Mouse (Mus musculus) MEL (cell line): ENCODE data around the gene Anapc15-ps. TPM values are rescaled to one million over a fixed set of nuclear protein-coding genes. Genes with fewer than 3 reads are reported as not detected.

Source experiments
- DNase-seq: peaks from one replicate; pipeline ENCODE4 v3.0.0; 2011; ENCODE audit warnings: low read depth, low spot score
- H3K27ac ChIP-seq: 2 replicates; pipeline ENCODE4 v1.5.1; 2012; ENCODE audit warnings: low read depth, mild to moderate bottlenecking, control low read depth, low read length, moderate library complexity; ENCODE audit not compliant: control insufficient read depth
- H3K27me3 ChIP-seq, 2 experiments: fragments of 150-350 bp in 1 of 2; sonication (generic) in 1 of 2; 2 replicates each; pipeline ENCODE4 v1.6.1; 2012; ENCODE audit warnings: low read length in 2 of 2, mild to moderate bottlenecking in 2 of 2, improper control_type of control experiment in 1 of 2, moderate library complexity in 1 of 2; ENCODE audit not compliant: insufficient read depth in 2 of 2, control insufficient read depth in 1 of 2
- H3K36me3 ChIP-seq, 2 experiments: 2 replicates each; pipeline ENCODE4 v1.6.1; 2012 to 2014; ENCODE audit warnings: low read length in 2 of 2, improper control_type of control experiment in 1 of 2, inconsistent platforms in 1 of 2, mild to moderate bottlenecking in 1 of 2; ENCODE audit not compliant: insufficient read depth in 2 of 2, control insufficient read depth in 1 of 2
- H3K4me1 ChIP-seq, 2 experiments: fragments of 150-350 bp in 1 of 2; sonication (generic) in 1 of 2; 2 replicates each; pipeline ENCODE4 v1.6.1; 2012; ENCODE audit warnings: low read length in 2 of 2, improper control_type of control experiment in 1 of 2, mild to moderate bottlenecking in 1 of 2; ENCODE audit not compliant: insufficient read depth in 2 of 2, control insufficient read depth in 1 of 2
- H3K4me3 ChIP-seq, 2 experiments: fragments of 150-350 bp in 1 of 2; sonication (generic) in 1 of 2; 2 replicates each; pipeline ENCODE4 v1.5.1; 2012; ENCODE audit warnings: low read depth in 2 of 2, low read length in 2 of 2, mild to moderate bottlenecking in 2 of 2, moderate library complexity in 2 of 2, control low read depth in 1 of 2, improper control_type of control experiment in 1 of 2; ENCODE audit not compliant: control insufficient read depth in 1 of 2, insufficient read depth in 1 of 2
- H3K79me2 ChIP-seq: 2 replicates; pipeline ENCODE4 v1.6.1; 2012; ENCODE audit warnings: mild to moderate bottlenecking, low read length, moderate library complexity; ENCODE audit not compliant: control insufficient read depth, poor library complexity, insufficient read depth
- H3K9ac ChIP-seq: 2 replicates; pipeline ENCODE4 v1.6.1; 2012; ENCODE audit warnings: low read depth, mild to moderate bottlenecking, control low read depth, low read length, moderate library complexity; ENCODE audit not compliant: control insufficient read depth, poor library complexity, severe bottlenecking
- H3K9me3 ChIP-seq: fragments of 150-350 bp; sonication (generic); replicated peaks from 2 replicates; pipeline ENCODE4 v1.6.1; 2012; ENCODE audit warnings: mild to moderate bottlenecking, low read length, improper control_type of control experiment, moderate library complexity; ENCODE audit not compliant: insufficient read depth
- CTCF ChIP-seq, 3 experiments: IDR thresholded peaks in 2 of 3; conservative IDR thresholded peaks in 1 of 3; 2 replicates each; pipeline ENCODE4 v1.5.1; 2011 to 2012; ENCODE audit warnings: low read length in 3 of 3, low read depth in 2 of 3, mild to moderate bottlenecking in 2 of 3, improper control_type of control experiment in 1 of 3, inconsistent platforms in 1 of 3, mixed read lengths in 1 of 3, moderate library complexity in 1 of 3; ENCODE audit not compliant: control insufficient read depth in 1 of 3, insufficient read depth in 1 of 3, poor library complexity in 1 of 3, severe bottlenecking in 1 of 3
- ETS1 ChIP-seq: IDR thresholded peaks from 2 replicates; pipeline ENCODE4 v1.6.1; 2012; ENCODE audit warnings: low read depth, mild to moderate bottlenecking, inconsistent platforms, low read length, improper control_type of control experiment, moderate library complexity
- GABPA ChIP-seq: IDR thresholded peaks from 2 replicates; pipeline ENCODE4 v1.6.1; 2012; ENCODE audit warnings: low read depth, mild to moderate bottlenecking, inconsistent platforms, low read length, improper control_type of control experiment, moderate library complexity
- JUND ChIP-seq: IDR thresholded peaks from 2 replicates; pipeline ENCODE4 v1.6.1; 2011; ENCODE audit warnings: low read depth, mild to moderate bottlenecking, improper control_type of control experiment, low read length
- MAZ ChIP-seq: IDR thresholded peaks from 2 replicates; pipeline ENCODE4 v1.6.1; 2012; ENCODE audit warnings: low read depth, mild to moderate bottlenecking, inconsistent platforms, low read length, improper control_type of control experiment
- MYB ChIP-seq: IDR thresholded peaks from 2 replicates; pipeline ENCODE4 v1.6.1; 2011; ENCODE audit warnings: mild to moderate bottlenecking, low read depth, low read length, improper control_type of control experiment
- MYC ChIP-seq: IDR thresholded peaks from 2 replicates; pipeline ENCODE4 v1.6.1; 2011; ENCODE audit warnings: low read depth, mild to moderate bottlenecking, low read length, improper control_type of control experiment, moderate library complexity
- POLR2A ChIP-seq, 2 experiments: IDR thresholded peaks; 2 replicates each; pipeline ENCODE4 v1.6.1; 2011 to 2012; ENCODE audit warnings: low read length in 2 of 2, mild to moderate bottlenecking in 2 of 2, control low read depth in 1 of 2, improper control_type of control experiment in 1 of 2, low read depth in 1 of 2, moderate library complexity in 1 of 2; ENCODE audit not compliant: control insufficient read depth in 1 of 2, insufficient read depth in 1 of 2, poor library complexity in 1 of 2
- POLR2AphosphoS5 ChIP-seq: IDR thresholded peaks from 2 replicates; pipeline ENCODE4 v1.6.1; 2012; ENCODE audit warnings: low read depth, borderline replicate concordance, mild to moderate bottlenecking, inconsistent platforms, low read length, moderate library complexity, mixed read lengths
- RAD21 ChIP-seq: IDR thresholded peaks from 2 replicates; pipeline ENCODE4 v1.6.1; 2011; ENCODE audit warnings: mild to moderate bottlenecking, low read depth, low read length, improper control_type of control experiment
- USF2 ChIP-seq, 2 experiments: IDR thresholded peaks; 2 replicates each; pipeline ENCODE4 v1.6.1; 2011 to 2012; ENCODE audit warnings: improper control_type of control experiment in 2 of 2, low read length in 2 of 2, borderline replicate concordance in 1 of 2, inconsistent platforms in 1 of 2, low read depth in 1 of 2, mild to moderate bottlenecking in 1 of 2; ENCODE audit not compliant: insufficient read depth in 1 of 2
- ZC3H11A ChIP-seq: IDR thresholded peaks from 2 replicates; pipeline ENCODE4 v1.6.1; 2012; ENCODE audit warnings: low read depth, mild to moderate bottlenecking, inconsistent platforms, low read length, improper control_type of control experiment
- ZKSCAN1 ChIP-seq: IDR thresholded peaks from 2 replicates; pipeline ENCODE4 v1.6.1; 2012; ENCODE audit warnings: low read depth, mild to moderate bottlenecking, inconsistent platforms, low read length, improper control_type of control experiment, moderate library complexity
- ZNF384 ChIP-seq: IDR thresholded peaks from 2 replicates; pipeline ENCODE4 v1.6.1; 2012; ENCODE audit warnings: low read depth, mild to moderate bottlenecking, inconsistent platforms, low read length, improper control_type of control experiment
- polyA plus RNA-seq, 2 experiments: library from polyadenylated mRNA; stranded (reverse) in 1 of 2; unstranded in 1 of 2; fragments of >175 nt in 1 of 2; fragments of >200 nt in 1 of 2; gene quantifications; 2 replicates each; pipeline versions ENCODE4 v1.2.1 to v1.2.4; 2012; ENCODE audit warnings: low replicate concordance in 2 of 2, low read depth in 1 of 2; ENCODE audit not compliant: insufficient read length in 2 of 2, insufficient read depth in 1 of 2, missing spikeins in 1 of 2
- total RNA-seq: library from RNA; depleted of rRNA; stranded (reverse); fragments of 300-350 nt; gene quantifications from 2 replicates; pipeline ENCODE4 v1.2.3, GENCODE M21; 2012

Anapc15-ps gene
- total and polyA plus RNA-seq, 3 experiments = 0.31 TPM; not detected in 2

GRCm38 (mm10) chr10:95659471-95660150, 13.6 kb downstream of the Anapc15-ps start:
- TF ChIP-seq ETS1 = no peak
- TF ChIP-seq MAZ = no peak
- TF ChIP-seq ZKSCAN1 = no peak
- TF ChIP-seq RAD21 = no peak
- TF ChIP-seq POLR2AphosphoS5 = no peak
- no peak for TF ChIP-seq MYB
- no peak for TF ChIP-seq ZNF384
- TF ChIP-seq USF2 (IDR thresholded peaks at IDR 0.05; ENCODE audit: borderline replicate concordance in 1 of 2, insufficient read depth in 1 of 2, low read depth in 1 of 2, low read length in 2 of 2) = no peak
- TF ChIP-seq ZC3H11A = no peak
- no peak for TF ChIP-seq MYC
- no peak for TF ChIP-seq JUND
- no peak for TF ChIP-seq POLR2A (IDR thresholded peaks at IDR 0.05; ENCODE audit: control insufficient read depth in 1 of 2, insufficient read depth in 1 of 2, low read depth in 1 of 2, low read length in 2 of 2, poor library complexity in 1 of 2)
- no peak for TF ChIP-seq GABPA
- Histone ChIP-seq H3K27me3 (peaks cover 0 to 1% of the 10 kb centered on the region in 2 experiments; a peak in 1 of 4 replicates), H3K27ac (no peak overlapping the region), H3K4me1 (no peaks in the 10 kb centered on the region), H3K9me3 (no peaks in the 10 kb centered on the region), H3K9ac (no peak overlapping the region), H3K4me3 (no peak overlapping the region), H3K36me3 (no peaks in the 10 kb centered on the region), H3K79me2 (no peaks in the 10 kb centered on the region)
- DNase-seq = no peak

GRCm38 (mm10) chr10:95658836-95659343, 14.4 kb downstream of the Anapc15-ps start:
- no peak overlapping the region for H3K9ac ChIP-seq
- no peaks in the 10 kb centered on the region for H3K9me3 ChIP-seq
- no peak for DNase-seq
- H3K27ac ChIP-seq = no peak overlapping the region
- no peaks in the 10 kb centered on the region for H3K79me2 ChIP-seq
- TF ChIP-seq CTCF (IDR thresholded peaks at IDR 0.05 in 2 of 3, conservative IDR thresholded peaks at IDR 0.05 in 1 of 3; ENCODE audit: control insufficient read depth in 1 of 3, insufficient read depth in 1 of 3, low read depth in 2 of 3, low read length in 3 of 3, poor library complexity in 1 of 3, severe bottlenecking in 1 of 3) = no peak
- H3K4me3 ChIP-seq = no peak overlapping the region
- H3K27me3 ChIP-seq = peaks cover 0 to 1% of the 10 kb centered on the region in 2 experiments; a peak in 1 of 4 replicates
- no peaks in the 10 kb centered on the region for H3K36me3 ChIP-seq
- no peaks in the 10 kb centered on the region for H3K4me1 ChIP-seq
